Mouse (Mus musculus) WW6 (cell line): ENCODE data around the gene Nol10.

Source experiments
- DNase-seq: peaks from one replicate; pipeline ENCODE4 v3.0.0-alpha.2; 2013; ENCODE audit warnings: low read depth, low spot score

The Nol10 gene

DNA sequence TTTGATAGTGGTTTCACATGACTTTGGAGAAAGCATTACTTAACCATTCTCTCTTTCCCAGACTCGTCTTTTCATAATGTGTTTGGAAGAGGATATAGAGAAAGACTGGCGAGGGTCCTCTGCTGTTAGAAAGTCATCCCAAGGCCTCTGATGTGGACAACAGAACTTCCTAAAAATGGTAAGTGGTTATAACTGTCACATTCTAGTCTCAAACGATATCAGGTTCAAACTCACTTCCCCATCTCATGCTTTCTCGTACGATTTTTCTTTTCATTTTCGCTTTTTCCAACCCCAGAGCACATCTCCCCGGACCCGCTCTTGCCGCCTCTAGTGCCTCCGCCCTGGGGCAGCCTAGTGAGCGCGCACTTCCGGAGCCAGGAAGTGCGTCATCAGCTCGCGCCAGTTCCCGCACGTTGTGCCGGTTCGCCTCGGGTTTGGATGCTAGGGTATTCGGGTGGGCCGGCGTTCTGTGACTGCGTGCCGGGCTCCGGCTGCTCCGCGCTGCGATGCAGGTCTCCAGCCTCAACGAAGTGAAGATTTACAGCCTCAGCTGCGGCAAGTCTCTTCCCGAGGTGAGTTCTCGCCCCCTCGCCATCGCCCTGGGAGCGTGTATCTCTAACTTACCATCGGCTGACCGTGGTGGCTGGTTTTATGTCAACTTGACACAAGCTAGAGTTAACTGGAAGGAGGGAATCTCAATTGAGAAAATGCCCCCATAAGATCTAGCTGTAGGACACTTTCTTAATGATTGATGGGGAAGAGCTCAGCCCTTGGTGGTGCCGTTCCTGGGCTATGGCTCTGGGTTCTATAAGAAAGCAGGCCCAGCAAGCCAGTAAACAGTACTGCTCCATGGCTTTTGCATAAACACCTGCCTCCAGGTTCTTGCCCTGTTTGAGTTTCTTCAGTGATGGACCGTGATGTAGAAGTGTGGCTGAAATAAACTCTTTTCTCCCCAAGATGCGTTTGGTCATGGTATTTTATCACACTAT lies at the start of gene Nol10:
Gene Nol10, plus strand, starts transcription at position 411 of the 989 bp plus-strand sequence.
- peak; percentile 83 for DNase-seq

DNA sequence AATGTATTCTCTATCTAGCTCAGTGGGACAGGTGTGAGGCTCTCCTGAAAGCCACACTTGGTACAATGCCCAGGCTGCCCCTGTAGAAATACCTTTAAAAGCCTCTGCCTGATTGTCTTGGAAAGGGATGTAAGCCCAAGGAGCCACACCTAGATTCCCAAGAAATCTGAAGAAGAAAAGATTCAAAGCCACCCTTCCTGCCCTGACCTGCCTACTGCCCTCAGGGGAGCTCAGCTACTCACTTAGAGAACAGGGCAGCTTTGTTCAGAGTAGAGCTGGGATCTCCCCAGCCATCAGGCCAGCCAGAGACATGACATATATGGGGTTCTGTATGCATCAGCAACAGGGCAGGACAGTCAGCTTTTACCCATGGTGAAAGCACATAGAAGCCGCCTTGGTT lies 48.4 kb upstream of the Nol10 start:
- DNase-seq = no peak

- DNase-seq = no peak
Measured at GRCm38 (mm10) chr12:17305445-17305844, 42.8 kb upstream of the Nol10 start.

GRCm38 (mm10) chr12:17308246-17308645 lies 40.0 kb upstream of the Nol10 start:
- DNase-seq = no peak

DNA sequence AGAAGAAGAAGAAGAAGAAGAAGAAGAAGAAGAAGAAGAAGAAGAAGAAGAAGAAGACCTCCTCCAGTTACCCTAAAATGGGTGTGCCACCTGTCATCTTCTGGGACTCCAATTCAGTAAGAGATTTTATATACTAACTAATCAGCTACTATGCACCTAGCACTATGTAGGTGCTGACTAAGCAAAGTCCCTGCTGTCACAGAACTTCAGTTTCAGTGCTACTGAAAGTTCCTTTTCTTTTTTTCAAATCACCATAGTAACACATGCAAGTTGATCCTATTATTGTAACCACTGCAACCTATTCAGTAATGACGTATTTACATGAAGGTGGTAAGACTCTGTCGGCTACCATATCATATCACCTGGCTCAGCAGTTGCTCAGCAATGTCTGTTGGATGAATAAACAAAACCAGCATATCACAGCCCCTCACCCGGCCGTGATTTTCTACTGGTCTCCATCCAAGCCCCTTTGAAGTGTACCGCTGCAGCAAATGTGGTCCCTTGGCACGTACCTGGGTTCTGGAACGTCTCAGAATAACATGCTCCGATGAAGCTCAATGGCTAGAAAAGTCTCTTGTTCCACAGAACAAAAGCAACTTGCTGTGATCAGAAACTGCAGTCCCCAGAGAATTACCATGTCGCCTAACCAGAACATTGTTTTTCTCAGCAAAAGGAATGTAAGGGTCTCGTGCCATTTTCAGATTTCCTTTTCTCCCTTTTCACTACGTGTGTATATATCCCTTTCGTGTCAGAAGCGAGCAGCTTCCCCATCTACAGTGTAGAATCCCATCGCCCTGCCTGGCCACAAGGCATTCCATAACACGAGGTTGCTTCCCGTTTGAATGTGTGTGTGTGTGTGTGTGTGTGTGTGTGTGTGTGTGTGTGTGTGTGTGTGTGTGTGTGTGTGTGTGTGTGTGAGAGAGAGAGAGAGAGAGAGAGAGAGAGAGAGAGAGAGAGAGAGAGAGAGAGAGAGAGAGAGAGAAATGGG lies 37.1 kb upstream of the Nol10 start:
- no peak for DNase-seq

GRCm38 (mm10) chr12:17316096-17316495 lies 32.2 kb upstream of the Nol10 start:
- no peak for DNase-seq

DNA sequence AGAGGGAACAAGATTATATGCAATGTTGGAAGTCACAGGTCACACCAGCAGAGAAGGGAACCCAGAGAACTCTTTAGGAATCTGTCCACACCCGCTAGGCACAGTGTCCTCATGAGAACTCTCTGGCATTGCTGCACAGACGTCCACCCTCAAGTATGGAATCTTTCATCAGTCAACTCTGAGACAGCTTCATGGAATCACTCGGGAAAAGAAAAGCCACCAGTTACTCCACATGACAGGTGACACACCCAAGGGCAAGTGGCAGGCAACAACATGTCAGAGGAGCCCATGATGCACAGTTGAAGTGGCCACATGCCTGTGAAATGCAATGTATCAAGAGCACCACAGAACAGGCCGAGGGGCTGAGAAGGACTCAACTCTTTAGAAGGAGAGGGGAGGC lies 30.3 kb upstream of the Nol10 start:
- DNase-seq = no peak

DNA sequence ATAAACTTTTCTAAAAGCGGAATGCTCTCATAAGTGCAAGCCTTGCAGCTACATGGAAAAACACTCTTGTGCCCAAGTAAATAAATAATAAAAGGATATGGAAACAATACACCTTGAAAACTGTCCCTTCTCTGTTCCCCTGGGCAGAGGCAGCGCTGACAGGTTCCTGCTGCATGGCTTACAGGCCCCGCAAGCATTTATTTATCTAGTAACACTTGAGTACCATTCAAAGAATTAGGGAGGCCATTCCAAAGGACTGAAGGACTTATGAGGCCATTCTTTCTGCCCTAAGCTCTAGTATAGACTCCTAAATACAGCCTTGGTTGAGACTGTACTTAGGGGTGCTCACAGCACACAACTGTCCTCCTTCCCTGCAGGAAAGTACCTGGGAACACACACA lies 29.8 kb upstream of the Nol10 start:
- DNase-seq = no peak

GRCm38 (mm10) chr12:17324549-17325470 lies 23.4 kb upstream of the Nol10 start:
- no peak for DNase-seq

DNA sequence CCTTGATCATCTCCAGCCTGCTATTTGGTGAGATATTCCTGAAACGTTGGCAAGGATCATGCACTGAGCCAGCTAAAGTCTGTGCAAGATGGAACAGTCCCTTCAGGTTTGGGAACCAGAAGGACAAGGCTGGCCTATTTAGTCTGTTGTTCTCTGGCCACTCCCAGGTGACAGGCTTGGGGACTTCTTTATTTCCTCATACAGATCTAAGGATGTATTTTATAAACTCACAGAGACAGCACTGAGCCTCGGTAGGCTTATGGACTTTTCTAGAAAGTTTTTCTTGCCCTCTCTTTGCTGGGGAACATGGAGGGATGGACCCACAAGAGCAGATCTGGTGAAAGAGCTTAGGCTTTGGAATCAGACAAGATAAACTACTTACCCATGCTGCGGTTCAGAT lies 19.0 kb upstream of the Nol10 start, which contains the start of gene Atp6v1c2:
Gene Atp6v1c2, minus strand, starts transcription at position 101 of the 400 bp plus-strand sequence.
- DNase-seq = no peak

DNA sequence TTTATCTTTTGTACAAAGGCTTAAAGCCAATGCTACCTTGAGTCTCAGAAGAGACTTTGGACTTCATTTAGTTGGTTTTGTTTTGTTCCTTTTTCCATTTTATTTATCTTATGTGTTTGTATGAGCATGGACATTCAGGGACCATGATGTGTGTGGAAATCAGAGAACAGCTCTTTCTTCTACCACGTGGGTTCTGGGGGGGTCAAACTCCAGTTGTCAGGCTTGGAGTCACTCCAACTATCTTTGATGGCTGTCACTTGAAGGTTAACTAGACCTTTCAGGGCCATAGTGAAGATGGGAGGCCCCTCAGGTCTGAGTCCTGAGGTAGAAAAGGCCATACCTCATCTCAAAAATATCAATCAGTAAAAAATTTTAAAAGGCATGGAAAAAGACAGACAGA lies 14.8 kb upstream of the Nol10 start:
- DNase-seq = no peak

DNA sequence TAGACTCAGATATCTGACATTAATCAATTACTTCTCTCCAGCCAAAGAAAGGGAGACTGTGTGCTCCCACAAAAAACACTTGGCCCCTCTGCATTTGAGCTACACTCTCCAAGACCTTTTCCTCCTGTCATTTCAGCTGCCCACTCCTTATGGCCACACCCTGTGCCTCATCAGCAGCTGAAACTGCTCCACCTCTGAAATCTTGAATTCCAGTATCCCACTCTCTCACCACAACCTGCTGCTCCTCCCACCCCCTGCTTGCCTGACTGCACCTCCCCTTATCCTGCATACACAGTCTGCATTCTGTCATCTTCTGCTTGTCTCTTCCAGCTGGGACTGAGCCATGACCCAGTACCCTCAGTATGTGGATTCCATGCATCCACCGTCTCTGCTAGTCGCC lies 9.9 kb upstream of the Nol10 start:
- DNase-seq = no peak

GRCm38 (mm10) chr12:17339114-17339905 lies 8.9 kb upstream of the Nol10 start:
- DNase-seq = no peak

- no peak for DNase-seq
Measured at GRCm38 (mm10) chr12:17347327-17348047, 771 bp upstream of the Nol10 start.

GRCm38 (mm10) chr12:17350106-17350505 lies 1.8 kb downstream of the Nol10 start:
- no peak for DNase-seq

DNA sequence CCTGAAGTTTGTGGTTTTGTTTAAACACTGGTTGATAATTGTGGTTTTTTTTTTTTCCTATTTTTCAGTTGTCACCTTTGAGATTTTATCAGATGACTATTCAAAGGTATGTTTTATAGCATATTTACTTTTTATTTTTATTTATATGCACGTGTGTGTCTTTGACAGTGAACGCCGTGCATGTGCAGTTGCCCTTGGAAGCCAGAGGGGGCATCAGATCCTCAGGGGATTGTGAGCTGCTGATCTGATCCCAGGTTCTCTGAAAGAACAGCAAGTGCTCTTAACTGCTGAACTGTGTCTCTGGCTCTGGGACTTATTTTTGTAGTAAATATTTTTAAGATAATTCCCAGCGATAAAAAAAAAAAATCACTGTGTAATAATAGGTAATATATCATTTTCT lies 8.6 kb downstream of the Nol10 start:
- DNase-seq = no peak

GRCm38 (mm10) chr12:17357795-17358194 lies 9.5 kb downstream of the Nol10 start:
- DNase-seq = no peak

- no peak for DNase-seq
Measured at GRCm38 (mm10) chr12:17358981-17359380, 10.7 kb downstream of the Nol10 start.

- DNase-seq = no peak
Measured at GRCm38 (mm10) chr12:17360104-17360503, 11.8 kb downstream of the Nol10 start.
